Mouse (Mus musculus) lung, embryonic 14.5 days (tissue): ENCODE measurements around the gene Tshz2. TPM values are rescaled to one million over a fixed set of nuclear protein-coding genes. Genes with fewer than 3 reads are reported as not detected.

Experiments used
- ATAC-seq: fragments of 200-750 bp; cut with Nextera tagmentation; 2 replicates; pipeline ENCODE4 v1.8.0; 2017; ENCODE audit warnings: mild to moderate bottlenecking, moderate TSS enrichment, moderate library complexity; ENCODE audit not compliant: insufficient read depth
- DNase-seq: peaks from one replicate; pipeline ENCODE4 v3.0.0-alpha.2; 2015
- H3K27ac ChIP-seq: fragments of 300-500 bp; sonication (generic); 2 replicates; pipeline ENCODE4 v1.5.1; 2014; ENCODE audit warnings: low read depth, mild to moderate bottlenecking, moderate library complexity
- H3K27me3 ChIP-seq: fragments of 300-500 bp; sonication (generic); 2 replicates; pipeline ENCODE4 v1.6.1; 2014; ENCODE audit warnings: low read length, control low read depth; ENCODE audit not compliant: insufficient read depth
- H3K36me3 ChIP-seq: fragments of 300-500 bp; sonication (generic); 2 replicates; pipeline ENCODE4 v1.6.1; 2014; ENCODE audit warnings: control low read depth; ENCODE audit not compliant: insufficient read depth
- H3K4me1 ChIP-seq: fragments of 300-500 bp; sonication (generic); 2 replicates; pipeline ENCODE4 v1.6.1; 2014; ENCODE audit warnings: antibody characterized with exemption, control low read depth; ENCODE audit not compliant: insufficient read depth
- H3K4me2 ChIP-seq: fragments of 300-500 bp; sonication (generic); 2 replicates; pipeline ENCODE4 v1.6.1; 2014; ENCODE audit warnings: mild to moderate bottlenecking
- H3K4me3 ChIP-seq: fragments of 300-500 bp; sonication (generic); 2 replicates; pipeline ENCODE4 v1.5.1; 2014; ENCODE audit warnings: low read depth, low read length
- H3K9ac ChIP-seq: fragments of 300-500 bp; sonication (generic); 2 replicates; pipeline ENCODE4 v1.6.1; 2014
- H3K9me3 ChIP-seq: fragments of 300-500 bp; sonication (generic); 2 replicates; pipeline ENCODE4 v1.6.1; 2016; ENCODE audit warnings: low read depth, low read length, control low read depth
- CTCF ChIP-seq: IDR thresholded peaks from 2 replicates; pipeline ENCODE4 v1.5.1; 2016; ENCODE audit warnings: antibody characterized with exemption, low read depth
- WGBS: fragments of 180-500 bp; shearing (Covaris S2); extraction: QIAGEN DNeasy Blood & Tissue Kit; methylation state at CpG from one replicate; pipeline ENCODE4 v1.1.7; 2014; 5-methylcytosine and 5-hydroxymethylcytosine counted together
- polyA plus RNA-seq: library from polyadenylated mRNA; unstranded; fragments of >200 nt; fragmentation: Nextera tagmentation; extraction: Ambion mirVana; gene quantifications from 2 replicates; pipeline ENCODE4 v1.2.1, GENCODE M21; 2014

The Tshz2 gene
- polyA plus RNA-seq, 1 experiment from 2014 or later = 8.9 TPM

DNA sequence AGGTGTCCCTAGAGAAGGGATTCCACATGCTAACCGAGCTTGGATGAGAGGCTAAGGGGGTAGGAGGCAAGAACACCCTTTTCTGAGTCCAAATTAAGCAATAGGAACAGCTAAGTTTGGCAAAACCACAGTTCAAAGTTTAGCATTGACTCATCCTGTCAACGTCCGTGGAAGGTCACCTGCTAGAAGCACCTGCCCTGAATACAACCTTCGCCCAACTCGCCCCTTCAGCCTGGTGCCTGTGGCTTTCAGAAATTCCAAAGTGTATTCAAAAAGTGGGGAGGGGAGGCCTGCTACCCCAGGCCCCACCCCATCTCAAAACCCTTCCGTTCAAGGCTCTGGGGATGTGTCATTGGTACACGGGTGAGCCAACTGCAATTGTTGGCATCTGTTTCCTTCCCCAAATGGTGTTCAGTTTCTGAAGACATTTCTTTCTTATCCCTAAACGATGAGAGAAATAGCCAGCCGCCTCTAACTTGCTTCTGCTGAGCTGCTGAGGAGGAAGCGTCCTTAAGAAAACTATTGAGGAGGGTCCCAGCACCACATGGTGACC is 396.6 kb downstream of the Tshz2 start:
- no peak for TF ChIP-seq CTCF
- Histone ChIP-seq H3K27me3 (no peaks in the 10 kb centered on the region), H3K4me3 (no peak overlapping the region), H3K4me1 (no peaks in the 10 kb centered on the region), H3K9ac (no peak overlapping the region), H3K36me3 (no peaks in the 10 kb centered on the region), H3K27ac (no peak overlapping the region), H3K4me2 (no peak overlapping the region), H3K9me3 (no peaks in the 10 kb centered on the region)
- ATAC-seq (no peak), DNase-seq (no peak)
- WGBS = 80% methylated on average over 10 of the region's 10 CpGs

DNA sequence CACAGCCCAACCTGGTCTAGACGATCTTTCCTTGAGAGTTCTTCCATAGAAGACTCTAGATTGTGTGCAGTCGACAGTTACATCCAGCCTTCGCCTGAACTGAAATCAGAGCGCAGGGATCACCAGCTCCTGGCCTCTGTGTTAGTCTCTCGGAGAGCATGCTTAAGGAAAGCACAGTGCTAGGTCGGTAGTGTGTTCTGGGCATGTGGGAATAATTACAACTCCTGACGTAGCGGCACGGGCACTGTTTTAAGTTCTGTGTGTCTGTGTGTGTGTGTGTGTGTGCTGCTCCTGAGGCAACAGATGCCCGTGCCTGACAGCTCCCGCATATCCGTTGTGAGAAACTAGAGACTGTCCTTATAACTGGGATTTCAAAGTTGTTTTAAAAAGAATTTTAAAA is 398.4 kb downstream of the Tshz2 start:
- 94% methylated on average over 12 of the region's 12 CpGs for WGBS
- Histone ChIP-seq H3K9me3 (no peaks in the 10 kb centered on the region), H3K36me3 (no peaks in the 10 kb centered on the region), H3K4me2 (no peak overlapping the region), H3K4me1 (no peaks in the 10 kb centered on the region), H3K4me3 (no peak overlapping the region), H3K27me3 (no peaks in the 10 kb centered on the region), H3K9ac (no peak overlapping the region), H3K27ac (no peak overlapping the region)
- ATAC-seq = no peak
- no peak for TF ChIP-seq CTCF
- DNase-seq = no peak

DNA sequence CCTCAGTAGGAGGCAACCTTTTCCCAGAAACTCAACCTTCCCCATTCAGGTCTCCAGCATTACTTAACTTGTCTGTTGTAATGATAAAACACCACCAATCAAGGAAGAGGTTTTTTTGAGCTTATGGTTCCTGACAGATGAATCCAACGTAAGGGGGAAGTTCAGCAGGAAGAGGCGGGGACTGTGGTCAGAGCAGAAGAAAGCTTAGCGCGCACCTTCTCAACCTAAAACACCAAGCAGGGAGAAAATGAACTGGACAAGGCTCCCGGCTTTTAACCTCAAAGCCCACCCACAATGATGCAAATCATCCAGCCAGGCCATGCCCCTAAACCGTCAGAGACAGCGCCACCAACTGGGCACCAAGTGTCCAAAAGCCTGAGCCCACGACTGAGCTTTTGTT is 399.1 kb downstream of the Tshz2 start:
- Histone ChIP-seq H3K27me3 (no peaks in the 10 kb centered on the region), H3K4me2 (no peak overlapping the region), H3K4me1 (no peaks in the 10 kb centered on the region), H3K9ac (no peak overlapping the region), H3K4me3 (no peak overlapping the region), H3K27ac (no peak overlapping the region), H3K9me3 (no peaks in the 10 kb centered on the region), H3K36me3 (no peaks in the 10 kb centered on the region)
- ATAC-seq (no peak), DNase-seq (no peak)
- TF ChIP-seq CTCF = 0 out of 2 replicates have a peak, but pooled peaks have one; percentile 6
- WGBS = 73% methylated on average over 8 of the region's 8 CpGs

DNA sequence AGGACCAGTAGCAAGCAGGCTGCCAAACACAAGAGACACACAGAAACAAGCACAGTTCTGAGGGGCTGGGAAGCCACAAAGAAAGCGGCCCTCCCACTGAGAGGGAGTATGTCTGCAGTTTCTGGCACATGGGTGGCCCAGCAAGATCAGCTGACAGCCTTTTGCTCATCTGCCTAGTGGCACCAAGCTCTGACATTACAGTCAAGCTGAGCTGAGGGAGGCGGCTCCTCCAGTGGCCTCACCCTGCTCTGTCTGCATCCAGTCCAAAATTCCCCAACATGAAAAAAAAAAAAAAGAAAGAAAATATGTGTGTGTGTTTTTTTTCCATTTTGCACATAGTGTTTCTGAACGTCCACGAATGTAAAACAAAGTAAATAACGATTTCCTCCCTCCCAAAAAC is 400.4 kb downstream of the Tshz2 start:
- Histone ChIP-seq H3K4me1 (no peaks in the 10 kb centered on the region), H3K4me3 (no peak overlapping the region), H3K36me3 (no peaks in the 10 kb centered on the region), H3K4me2 (no peak overlapping the region), H3K27me3 (no peaks in the 10 kb centered on the region), H3K9ac (no peak overlapping the region), H3K9me3 (no peaks in the 10 kb centered on the region), H3K27ac (peak overlapping the region; percentile 77)
- DNase-seq (peak; percentile 78), ATAC-seq (peak; percentile 90)
- WGBS = 31% methylated on average over 5 of the region's 5 CpGs
- no peak; the same call in 1 of the 2 replicates for TF ChIP-seq CTCF

DNA sequence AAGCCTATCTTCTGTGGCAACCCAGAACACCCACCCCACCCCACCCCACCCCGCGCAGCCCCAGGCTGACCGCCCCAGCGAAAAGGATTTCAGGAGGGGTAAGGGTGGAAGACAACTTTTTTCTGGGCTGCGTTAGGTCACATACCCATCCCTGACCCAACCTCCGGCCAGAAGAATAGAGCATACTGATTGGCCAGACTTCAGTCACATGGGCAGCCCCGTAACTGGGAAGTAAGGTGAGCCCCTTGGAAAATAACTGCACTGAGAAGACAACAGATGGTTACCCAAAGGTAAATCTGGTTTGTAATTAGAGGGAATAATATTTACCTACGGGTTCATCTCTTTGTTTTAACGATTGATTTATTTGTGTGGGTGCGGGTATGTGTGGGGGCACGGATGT is 402.0 kb downstream of the Tshz2 start:
- TF ChIP-seq CTCF = no peak
- H3K9ac ChIP-seq = no peak overlapping the region
- no peak overlapping the region for H3K4me2 ChIP-seq
- H3K27me3 ChIP-seq = no peaks in the 10 kb centered on the region
- no peak overlapping the region for H3K27ac ChIP-seq
- H3K36me3 ChIP-seq = no peaks in the 10 kb centered on the region
- no peaks in the 10 kb centered on the region for H3K4me1 ChIP-seq
- ATAC-seq = no peak
- DNase-seq = no peak
- WGBS = 93% methylated on average over 11 of the region's 11 CpGs
- no peak overlapping the region for H3K4me3 ChIP-seq
- no peaks in the 10 kb centered on the region for H3K9me3 ChIP-seq

DNA sequence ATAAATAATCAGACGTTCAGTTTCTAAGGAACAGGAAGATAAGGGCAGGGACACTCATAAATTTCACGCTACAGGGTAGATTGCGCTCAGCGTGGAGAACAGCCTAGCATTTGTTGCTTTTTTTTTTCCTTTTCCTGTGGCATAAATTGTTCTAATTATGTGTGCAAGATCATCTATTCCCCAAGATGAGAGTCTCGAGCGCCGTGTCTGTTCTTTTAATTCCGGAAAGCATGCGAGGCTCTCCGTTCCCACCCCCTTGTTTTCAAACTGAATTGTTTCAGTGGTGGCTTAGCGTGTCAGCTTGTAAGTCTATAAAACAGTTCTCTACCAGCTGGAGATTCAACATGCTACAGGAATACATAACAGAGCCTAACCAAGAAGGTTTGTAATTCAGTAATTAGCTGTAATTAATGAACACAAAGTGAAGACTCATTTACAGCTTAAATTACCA is 404.0 kb downstream of the Tshz2 start:
- 0 out of 2 replicates have a peak, but pooled peaks cover 4% of the 10 kb centered on the region for H3K4me1 ChIP-seq
- no peak overlapping the region for H3K4me3 ChIP-seq
- no peak overlapping the region for H3K27ac ChIP-seq
- H3K9ac ChIP-seq = no peak overlapping the region
- H3K4me2 ChIP-seq = peak overlapping the region; percentile 1; the same call in 1 of the 2 replicates
- no peaks in the 10 kb centered on the region for H3K27me3 ChIP-seq
- WGBS = 37% methylated on average over 11 of the region's 11 CpGs
- no peaks in the 10 kb centered on the region for H3K36me3 ChIP-seq
- TF ChIP-seq CTCF = no peak
- H3K9me3 ChIP-seq = no peaks in the 10 kb centered on the region
- DNase-seq = peak; percentile 22
- no peak for ATAC-seq

DNA sequence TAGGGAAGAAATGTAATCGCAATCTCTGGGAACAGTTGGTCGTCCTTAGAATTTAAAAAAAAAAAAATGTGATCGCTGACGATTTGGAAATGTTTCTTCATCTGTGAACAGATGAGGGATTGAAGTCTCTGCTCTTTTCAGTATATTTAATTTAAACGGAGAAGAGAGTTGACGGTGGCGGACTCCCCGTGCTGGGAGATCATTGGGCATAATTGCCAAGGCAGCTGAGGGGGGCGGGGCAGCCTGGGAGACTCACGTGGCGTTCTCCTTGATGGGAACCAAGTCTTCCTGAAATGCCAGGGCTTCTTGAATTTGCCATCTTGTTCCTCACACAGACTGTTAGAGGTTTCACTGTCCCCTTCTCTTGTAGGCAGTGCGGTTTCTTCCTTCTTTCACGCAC is 404.5 kb downstream of the Tshz2 start:
- Histone ChIP-seq H3K4me1 (0 out of 2 replicates have a peak, but pooled peaks cover 4% of the 10 kb centered on the region), H3K27me3 (no peaks in the 10 kb centered on the region), H3K4me2 (no peak overlapping the region), H3K36me3 (no peaks in the 10 kb centered on the region), H3K9ac (no peak overlapping the region), H3K9me3 (no peaks in the 10 kb centered on the region), H3K27ac (no peak overlapping the region), H3K4me3 (no peak overlapping the region)
- WGBS = 55% methylated on average over 13 of the region's 13 CpGs
- no peak for DNase-seq
- TF ChIP-seq CTCF = no peak
- no peak for ATAC-seq

DNA sequence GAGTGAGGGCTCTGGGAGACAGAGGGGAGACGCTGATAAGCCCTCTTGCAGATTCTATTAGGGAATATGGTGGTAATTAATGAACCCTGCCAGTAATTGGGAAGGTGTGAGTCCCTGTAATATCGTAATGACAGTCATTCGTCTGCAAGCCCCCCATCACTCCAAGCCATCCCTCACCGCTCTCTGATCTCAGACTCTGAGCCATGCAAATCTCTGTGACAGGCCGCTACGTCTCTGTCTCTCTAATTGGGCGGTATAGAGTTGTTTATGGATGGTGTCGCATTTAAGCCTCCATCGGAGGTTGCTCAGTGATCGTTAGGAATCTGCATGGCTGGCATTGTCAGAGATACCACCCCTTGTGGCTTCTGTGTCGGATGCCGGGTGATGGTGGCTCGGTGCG is 407.0 kb downstream of the Tshz2 start:
- H3K27me3 ChIP-seq = no peaks in the 10 kb centered on the region
- no peaks in the 10 kb centered on the region for H3K36me3 ChIP-seq
- DNase-seq (no peak), ATAC-seq (no peak)
- TF ChIP-seq CTCF = no peak
- H3K4me2 ChIP-seq = no peak overlapping the region
- H3K4me1 ChIP-seq = 0 out of 2 replicates have a peak, but pooled peaks cover 4% of the 10 kb centered on the region
- no peak overlapping the region for H3K27ac ChIP-seq
- WGBS = 62% methylated on average over 14 of the region's 14 CpGs
- H3K9ac ChIP-seq = no peak overlapping the region
- no peak overlapping the region for H3K4me3 ChIP-seq
- no peaks in the 10 kb centered on the region for H3K9me3 ChIP-seq
